10 mouse cellular contexts compared by ENCODE assay signal in the genomic region with DNA sequence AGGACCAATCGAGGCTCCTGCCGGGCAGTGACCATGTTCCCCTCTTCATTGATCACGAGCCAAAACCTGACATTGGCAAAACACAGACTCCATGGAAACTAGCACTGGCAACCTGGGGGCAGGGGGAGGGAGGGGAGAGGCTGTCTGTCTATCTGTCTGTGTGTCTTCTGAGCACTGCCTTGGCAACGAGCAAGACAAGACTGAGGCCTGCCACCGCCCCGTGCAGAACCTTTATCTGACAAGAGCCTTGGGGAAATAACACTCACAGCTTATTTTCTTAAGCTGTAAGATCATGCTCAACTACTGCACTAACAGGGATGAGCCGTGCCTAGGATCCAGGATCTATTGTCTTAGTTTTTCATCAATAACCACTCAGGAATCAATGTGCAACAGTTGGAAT. TPM values are rescaled to one million over a fixed set of nuclear protein-coding genes. Genes with fewer than 3 reads are reported as not detected.
"Had no signal": no experiment of that assay in that cellular context is flagged by ENCODE, and none has a peak within 500 bp of the region (broad histone marks: within the 10 kb centered on the region; RNA-seq: fewer than 3 reads in every experiment).

No protein-coding gene starts in this region.

- H3K36me3 ChIP-seq: midbrain, embryonic 13.5 days; midbrain, embryonic 15.5 days; neural tube, embryonic 12.5 days had no signal

- H3K4me2 ChIP-seq: lung, embryonic 14.5 days; midbrain, embryonic 13.5 days; midbrain, embryonic 15.5 days; neural tube, embryonic 12.5 days had no signal

- H3K9ac ChIP-seq: liver, embryonic 14.5 days; lung, embryonic 14.5 days; midbrain, embryonic 13.5 days; midbrain, embryonic 15.5 days; neural tube, embryonic 12.5 days had no signal

- H3K27ac ChIP-seq: liver, embryonic 14.5 days; midbrain, embryonic 13.5 days; midbrain, embryonic 15.5 days; neural tube, embryonic 12.5 days had no signal

- H3K9me3 ChIP-seq: midbrain, embryonic 13.5 days; midbrain, embryonic 15.5 days; neural tube, embryonic 12.5 days had no signal

- H3K4me3 ChIP-seq: midbrain, embryonic 13.5 days; midbrain, embryonic 15.5 days; neural tube, embryonic 12.5 days had no signal

- ATAC-seq: midbrain, embryonic 13.5 days; midbrain, embryonic 15.5 days had no signal

- DNase-seq: right cerebral cortex, postnatal 14 days; right cerebral cortex, postnatal 4 days; thymus, postnatal 36 days had no signal

RNA-seq across cellular contexts. Expression of gene Marc1, which starts 4.0 kb away (rescaled TPM):
- total RNA-seq: monocyte, adult 5-6 weeks; neutrophil, adult 5-6 weeks had no signal
- polyA plus RNA-seq: lung, embryonic 14.5 days; midbrain, embryonic 13.5 days; midbrain, embryonic 15.5 days had no signal
